Mouse (Mus musculus) embryonic stem cell, embryonic (primary cell): ENCODE measurements around the gene B9d2.

Experiments used
- CTCF ChIA-PET, 4 experiments: fragments of 300-600 bp in 2 of 4; fragments of 350-600 bp in 2 of 4; sonication (Branson Sonifier 250); formaldehyde crosslinking; loops; one replicate each; lab custom pipeline; 2022; ENCODE audit warnings: inconsistent platforms in 2 of 4; lab: Charles Lee
- POLR2A ChIA-PET, 4 experiments: fragments of 300-600 bp in 2 of 4; fragments of 350-600 bp in 2 of 4; sonication (Branson Sonifier 250); formaldehyde crosslinking; loops; one replicate each; lab custom pipeline; 2022; ENCODE audit warnings: antibody characterized with exemption in 4 of 4, inconsistent platforms in 1 of 4; lab: Charles Lee

Gene B9d2

GRCm38 (mm10) chr7:25666381-25666780, 14.2 kb upstream of the B9d2 start:
- POLR2A ChIA-PET: interaction anchor here (0.9 to 5.6 kb wide), 16 partner anchors 8 to 89 kb away, joined by 3 to 73 read pairs (median 7); partner anchors contain the start of genes B9d2 (in 2 of the 4), Bckdha (in 2 of the 4), Exosc5 (in 2 of the 4) and Hnrnpul1 (in 1 of the 4)
- CTCF ChIA-PET: interaction anchor here in 1 of 4 experiments (1.2 to 1.3 kb wide), 2 partner anchors 8 to 14 kb away, joined by 3 to 4 read pairs; partner anchors contain the start of genes B9d2 and Tmem91

GRCm38 (mm10) chr7:25669158-25669557, 11.4 kb upstream of the B9d2 start:
- CTCF ChIA-PET: interaction anchor here in 3 of 4 experiments (0.8 to 2.1 kb wide), 7 partner anchors 9 to 51 kb away, joined by 3 to 9 read pairs (median 3); partner anchors contain the start of genes B9d2 (in 2 of the 3), Bckdha (in 1 of the 3) and Exosc5 (in 1 of the 3)
- POLR2A ChIA-PET: interaction anchor here in 3 of 4 experiments (0.7 to 5.6 kb wide), 27 partner anchors 9 to 236 kb away, joined by 3 to 73 read pairs (median 5); partner anchors contain the start of genes Bckdha (in 3 of the 3), Exosc5 (in 3 of the 3), B9d2 (in 2 of the 3) and Cyp2s1 (in 1 of the 3)

GRCm38 (mm10) chr7:25669631-25670030, 10.9 kb upstream of the B9d2 start:
- ChIA-PET POLR2A (interaction anchor here in 3 of 4 experiments (0.7 to 5.6 kb wide), 22 partner anchors 10 to 501 kb away, joined by 3 to 73 read pairs (median 5); partner anchors contain the start of genes B9d2 (in 2 of the 3), Bckdha (in 2 of the 3), Exosc5 (in 2 of the 3) and Cyp2s1 (in 1 of the 3)), CTCF (interaction anchor here in 2 of 4 experiments (1.0 to 2.1 kb wide), 5 partner anchors 9 to 22 kb away, joined by 3 to 9 read pairs (median 3); partner anchors contain the start of genes B9d2 (in 2 of the 2), Bckdha (in 1 of the 2) and Exosc5 (in 1 of the 2))

- ChIA-PET CTCF (interaction anchor here in 2 of 4 experiments (1.0 to 2.1 kb wide), 4 partner anchors 9 to 22 kb away, joined by 3 to 9 read pairs (median 3); partner anchors contain the start of gene B9d2 (in 2 of the 2)), POLR2A (interaction anchor here in 3 of 4 experiments (0.7 to 5.6 kb wide), 19 partner anchors 9 to 502 kb away, joined by 3 to 73 read pairs (median 5); partner anchors contain the start of genes B9d2 (in 2 of the 3), Bckdha (in 2 of the 3), Exosc5 (in 2 of the 3) and Hnrnpul1 (in 1 of the 3))
Observed at GRCm38 (mm10) chr7:25670096-25670495, 10.5 kb upstream of the B9d2 start.

GRCm38 (mm10) chr7:25671686-25672085, 8.9 kb upstream of the B9d2 start:
- CTCF ChIA-PET: interaction anchor here in 3 of 4 experiments (0.6 to 0.7 kb wide), 4 partner anchors 9 to 186 kb away, joined by 3 to 4 read pairs (median 4); partner anchors contain the start of gene B9d2 (in 1 of the 3)
- POLR2A ChIA-PET: interaction anchor here in 2 of 4 experiments (0.5 to 1.8 kb wide), 9 partner anchors 9 to 164 kb away, joined by 3 to 5 read pairs (median 4); partner anchors contain the start of genes B9d2 (in 2 of the 2), Bckdha (in 1 of the 2), Dmac2 (in 1 of the 2) and Exosc5 (in 1 of the 2)

- CTCF ChIA-PET: interaction anchor here in 3 of 4 experiments (0.6 to 0.7 kb wide), 4 partner anchors 8 to 187 kb away, joined by 3 to 4 read pairs (median 4); partner anchors contain the start of gene B9d2 (in 1 of the 3)
- POLR2A ChIA-PET: interaction anchor here in 2 of 4 experiments (0.7 to 1.8 kb wide), 7 partner anchors 8 to 53 kb away, joined by 3 to 4 read pairs (median 4); partner anchors contain the start of genes B9d2 (in 1 of the 2), Bckdha (in 1 of the 2), Dmac2 (in 1 of the 2) and Exosc5 (in 1 of the 2)
Observed at GRCm38 (mm10) chr7:25672442-25672841, 8.1 kb upstream of the B9d2 start.

- POLR2A ChIA-PET: interaction anchor here in 3 of 4 experiments (0.5 to 4.2 kb wide), 23 partner anchors 10 to 1561 kb away, joined by 3 to 26 read pairs (median 4); partner anchors contain the start of genes Exosc5 (in 2 of the 3), Hnrnpul1 (in 2 of the 3), B3gnt8 (in 1 of the 3) and Bckdha (in 1 of the 3)
Observed at GRCm38 (mm10) chr7:25674297-25674696, 6.3 kb upstream of the B9d2 start.

GRCm38 (mm10) chr7:25674719-25675300, 5.8 kb upstream of the B9d2 start, which contains the start of gene Tmem91:
TSS of gene Tmem91 (minus strand) at chr7:25675166.
- ChIA-PET POLR2A (interaction anchor here in 3 of 4 experiments (0.5 to 4.2 kb wide), 30 partner anchors 9 to 1561 kb away, joined by 3 to 26 read pairs (median 4); partner anchors contain the start of genes Exosc5 (in 2 of the 3), Hnrnpul1 (in 2 of the 3), Tgfb1 (in 2 of the 3) and B3gnt8 (in 1 of the 3)), CTCF (interaction anchor here (0.5 to 1.4 kb wide), 10 partner anchors 8 to 265 kb away, joined by 3 to 6 read pairs (median 4); no protein-coding TSS in a partner anchor)

More at GRCm38 (mm10) chr7:25674297-25674696, 6.3 kb upstream of the B9d2 start:
- CTCF ChIA-PET: interaction anchor here (0.5 to 1.4 kb wide), 9 partner anchors 8 to 265 kb away, joined by 3 to 6 read pairs (median 4); no protein-coding TSS in a partner anchor

GRCm38 (mm10) chr7:25675405-25675804, 5.2 kb upstream of the B9d2 start:
- ChIA-PET POLR2A (interaction anchor here (0.6 to 4.2 kb wide), 26 partner anchors 8 to 250 kb away, joined by 3 to 26 read pairs (median 4); partner anchors contain the start of genes Exosc5 (in 2 of the 4), Hnrnpul1 (in 2 of the 4), Bckdha (in 1 of the 4) and Dmac2 (in 1 of the 4)), CTCF (interaction anchor here in 2 of 4 experiments (0.9 to 1.3 kb wide), 6 partner anchors 9 to 266 kb away, joined by 3 to 4 read pairs (median 3); no protein-coding TSS in a partner anchor)

- CTCF ChIA-PET: interaction anchor here in 2 of 4 experiments (1.0 to 1.2 kb wide), 2 partner anchors 12 to 24 kb away, joined by 3 read pairs; no protein-coding TSS in a partner anchor
Observed at GRCm38 (mm10) chr7:25676085-25676781, 4.3 kb upstream of the B9d2 start.

GRCm38 (mm10) chr7:25677013-25677412, 3.6 kb upstream of the B9d2 start:
- ChIA-PET POLR2A (interaction anchor here in 2 of 4 experiments (0.6 to 4.2 kb wide), 7 partner anchors 8 to 68 kb away, joined by 3 to 26 read pairs (median 3); partner anchors contain the start of gene Exosc5 (in 2 of the 2)), CTCF (interaction anchor here in 1 of 4 experiments (1.2 kb wide), 1 partner anchor 11 kb away, joined by 3 read pairs; no protein-coding TSS in a partner anchor)

More at GRCm38 (mm10) chr7:25676085-25676781, 4.3 kb upstream of the B9d2 start:
- POLR2A ChIA-PET: interaction anchor here in 2 of 4 experiments (0.6 to 4.2 kb wide), 13 partner anchors 8 to 79 kb away, joined by 3 to 26 read pairs (median 4); partner anchors contain the start of genes Exosc5 (in 2 of the 2), Bckdha (in 1 of the 2) and Hnrnpul1 (in 1 of the 2)

GRCm38 (mm10) chr7:25679971-25680370, 609 bp upstream of the B9d2 start:
- ChIA-PET POLR2A (interaction anchor here in 3 of 4 experiments (0.7 to 3.6 kb wide), 40 partner anchors 9 to 412 kb away, joined by 3 to 39 read pairs (median 4); partner anchors contain the start of genes Hnrnpul1 (in 3 of the 3), Bckdha (in 2 of the 3), Exosc5 (in 2 of the 3) and Cic (in 1 of the 3)), CTCF (interaction anchor here in 3 of 4 experiments (0.5 to 2.5 kb wide), 19 partner anchors 8 to 707 kb away, joined by 3 to 9 read pairs (median 4); partner anchors contain the start of genes Atp1a3 (in 1 of the 3), Bckdha (in 1 of the 3), Exosc5 (in 1 of the 3) and Hnrnpul1 (in 1 of the 3))

- POLR2A ChIA-PET: interaction anchor here (0.6 to 3.6 kb wide), 40 partner anchors 9 to 287 kb away, joined by 3 to 39 read pairs (median 4); partner anchors contain the start of genes Bckdha (in 2 of the 4), Exosc5 (in 2 of the 4), Dmac2 (in 1 of the 4) and Hnrnpul1 (in 1 of the 4)
- CTCF ChIA-PET: interaction anchor here in 2 of 4 experiments (0.6 to 2.5 kb wide), 9 partner anchors 12 to 266 kb away, joined by 3 to 9 read pairs (median 4); partner anchors contain the start of genes Bckdha (in 1 of the 2) and Exosc5 (in 1 of the 2)
Observed at GRCm38 (mm10) chr7:25681341-25682231, 1.0 kb downstream of the B9d2 start.

GRCm38 (mm10) chr7:25683474-25684180, 3.0 kb downstream of the B9d2 start:
- CTCF ChIA-PET: no interaction called here
- POLR2A ChIA-PET: interaction anchor here in 3 of 4 experiments (0.6 to 2.0 kb wide), 9 partner anchors 9 to 718 kb away, joined by 3 to 9 read pairs (median 4); partner anchors contain the start of gene Tmem91 (in 1 of the 3)
